Mouse (Mus musculus): Measurements from ENCODE around the gene Pdlim4. TPM values are rescaled to one million over a fixed set of nuclear protein-coding genes. Genes with fewer than 3 reads are reported as not detected.

The Pdlim4 gene
- polyA plus RNA-seq, 1 experiment from 2014 or later = 4.0 TPM

DNA sequence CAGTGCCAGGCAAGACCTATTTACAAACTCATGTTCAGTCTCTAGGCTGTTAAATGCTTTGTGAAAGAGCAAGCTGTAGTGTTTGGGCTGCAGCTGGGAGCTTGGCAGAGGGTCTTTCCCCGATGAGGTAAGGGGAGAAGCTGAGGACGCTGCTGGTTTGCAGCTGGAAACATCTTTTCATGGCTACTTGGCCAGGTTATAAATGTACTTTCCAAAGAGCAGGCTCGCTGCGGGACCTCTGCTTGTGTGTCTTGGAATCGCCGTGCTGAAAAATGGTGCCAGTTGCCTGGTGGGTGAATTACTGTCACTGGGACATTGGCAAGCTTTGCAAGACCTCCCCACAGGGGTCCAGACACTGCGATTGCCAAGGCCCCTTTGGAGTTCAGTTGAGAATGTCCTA, 38.4 kb upstream of the Pdlim4 start:
- H3K4me1 ChIP-seq (ENCODE audit: insufficient read depth) = peaks cover 4% of the 10 kb centered on the region; the same call in 1 of the 2 replicates
- no peaks in the 10 kb centered on the region for H3K36me3 ChIP-seq (replicated peaks; ENCODE audit: insufficient read depth, low read length)
- H3K27me3 ChIP-seq (ENCODE audit: insufficient read depth, low read length) = no peaks in the 10 kb centered on the region
- no peak for DNase-seq
- 77% methylated on average over 7 of the region's 7 CpGs for WGBS (ENCODE audit: insufficient replicate concordance)
- H3K9ac ChIP-seq (replicated peaks) = no peak overlapping the region
- TF ChIP-seq EP300 (IDR thresholded peaks at IDR 0.05; ENCODE audit: low read depth) (no peak), CTCF (IDR thresholded peaks at IDR 0.05; ENCODE audit: low read depth) (no peak)
- ATAC-seq = no peak
- no peaks in the 10 kb centered on the region for H3K9me3 ChIP-seq (ENCODE audit: low read length)
- no peak overlapping the region for H3K4me2 ChIP-seq (ENCODE audit: low read depth, low read length)
- no peak overlapping the region for H3K27ac ChIP-seq (ENCODE audit: low read depth)
- H3K4me3 ChIP-seq (ENCODE audit: low read depth, low read length) = no peak overlapping the region

DNA sequence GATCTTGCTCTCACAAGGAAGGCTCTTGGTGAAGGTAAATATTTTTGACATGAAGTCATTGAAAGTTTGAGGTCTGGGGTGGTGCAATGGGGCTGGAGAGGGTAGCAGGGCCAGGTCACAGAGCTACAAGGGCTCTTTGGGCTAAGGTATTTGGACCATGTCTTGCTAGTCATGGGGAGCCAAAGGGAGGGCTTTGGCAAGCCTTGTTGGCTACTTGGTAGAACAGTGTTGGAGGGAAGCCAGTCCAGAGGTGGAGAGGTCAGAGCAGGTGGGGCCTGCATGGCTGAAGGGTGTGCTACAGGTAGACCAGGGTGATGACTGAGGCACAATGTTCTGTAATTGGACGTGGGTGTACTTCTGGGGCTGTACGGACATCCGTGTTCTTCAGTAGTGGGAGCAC, 37.9 kb upstream of the Pdlim4 start:
- 82% methylated on average over 3 of the region's 3 CpGs for WGBS (ENCODE audit: insufficient replicate concordance)
- no peak overlapping the region for H3K27ac ChIP-seq (ENCODE audit: low read depth)
- H3K4me2 ChIP-seq (ENCODE audit: low read depth, low read length) = no peak overlapping the region
- no peak for ATAC-seq
- no peaks in the 10 kb centered on the region for H3K9me3 ChIP-seq (ENCODE audit: low read length)
- H3K4me3 ChIP-seq (ENCODE audit: low read depth, low read length) = no peak overlapping the region
- TF ChIP-seq CTCF (IDR thresholded peaks at IDR 0.05; ENCODE audit: low read depth) = no peak
- no peak for TF ChIP-seq EP300 (IDR thresholded peaks at IDR 0.05; ENCODE audit: low read depth)
- no peak for DNase-seq
- no peak overlapping the region for H3K9ac ChIP-seq (replicated peaks)
- peaks cover 5% of the 10 kb centered on the region; the same call in 1 of the 2 replicates for H3K27me3 ChIP-seq (ENCODE audit: insufficient read depth, low read length)
- H3K4me1 ChIP-seq (ENCODE audit: insufficient read depth) = 0 out of 2 replicates have a peak, but pooled peaks cover under 1% of the 10 kb centered on the region
- no peaks in the 10 kb centered on the region for H3K36me3 ChIP-seq (replicated peaks; ENCODE audit: insufficient read depth, low read length)

DNA sequence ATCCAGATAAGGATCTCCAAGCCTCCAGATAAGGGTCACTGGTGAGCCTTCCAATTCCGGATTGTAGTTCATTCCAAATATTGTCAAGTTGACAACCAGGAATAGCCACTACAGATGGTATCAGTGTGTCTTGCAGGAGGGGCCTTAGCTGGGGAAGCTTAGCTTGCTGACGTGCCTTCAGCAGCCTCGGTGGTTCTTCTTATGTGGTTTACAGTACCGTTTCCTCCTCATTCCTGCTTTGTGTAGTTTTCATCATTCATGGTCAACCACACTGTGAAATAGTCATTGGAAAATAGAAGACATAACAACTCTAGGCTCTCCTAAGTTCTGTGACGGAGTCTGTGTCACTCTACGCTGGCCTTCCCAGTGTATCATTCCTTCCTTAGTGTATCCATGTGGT, 36.2 kb upstream of the Pdlim4 start:
- Histone ChIP-seq H3K9ac (replicated peaks) (no peak overlapping the region), H3K36me3 (replicated peaks; ENCODE audit: insufficient read depth, low read length) (no peaks in the 10 kb centered on the region), H3K4me1 (ENCODE audit: insufficient read depth) (peaks cover 4% of the 10 kb centered on the region; the same call in 1 of the 2 replicates), H3K9me3 (ENCODE audit: low read length) (no peaks in the 10 kb centered on the region), H3K4me2 (ENCODE audit: low read depth, low read length) (no peak overlapping the region), H3K27me3 (ENCODE audit: insufficient read depth, low read length) (peaks cover 20% of the 10 kb centered on the region; the same call in 1 of the 2 replicates), H3K27ac (ENCODE audit: low read depth) (no peak overlapping the region), H3K4me3 (ENCODE audit: low read depth, low read length) (no peak overlapping the region)
- WGBS (ENCODE audit: insufficient replicate concordance) = 60% methylated on average over 6 of the region's 6 CpGs
- no peak for DNase-seq
- no peak for ATAC-seq
- TF ChIP-seq EP300 (IDR thresholded peaks at IDR 0.05; ENCODE audit: low read depth) (no peak), CTCF (IDR thresholded peaks at IDR 0.05; ENCODE audit: low read depth) (no peak)

DNA sequence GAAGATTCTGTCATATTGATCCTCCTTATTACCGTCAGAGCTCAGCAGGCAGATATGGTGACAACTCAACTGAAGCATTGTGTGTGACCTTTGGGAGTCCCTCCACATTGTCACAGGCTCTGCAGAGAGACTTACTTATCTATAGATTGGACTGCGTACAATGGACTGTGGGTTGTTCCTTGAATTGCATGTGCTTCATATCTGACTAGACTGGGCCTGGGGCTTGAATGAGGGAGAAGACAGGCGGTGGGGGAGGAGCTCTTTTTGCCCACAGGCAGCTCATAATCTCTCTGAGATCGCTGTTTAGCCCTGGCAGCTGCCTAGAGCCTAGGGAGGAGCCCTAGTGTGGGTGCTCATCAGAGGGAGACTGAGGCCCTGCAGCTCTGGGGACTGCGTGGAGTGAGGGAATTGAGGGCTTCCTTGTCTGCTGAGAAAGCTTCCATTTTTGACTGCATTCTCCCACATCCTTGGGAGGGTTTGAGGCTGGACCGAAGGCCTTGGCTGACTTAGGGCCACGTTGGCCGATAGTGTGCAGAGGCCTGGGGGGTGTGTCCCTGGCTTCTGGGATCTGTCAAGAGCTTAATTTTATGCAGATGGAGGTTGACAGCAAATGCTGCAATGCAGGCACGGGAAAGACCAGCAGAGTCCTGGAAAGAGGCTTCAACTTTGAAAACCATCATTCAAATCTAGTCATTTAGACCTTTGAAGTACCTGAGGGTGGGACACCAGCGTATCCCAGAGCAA, 34.1 kb upstream of the Pdlim4 start:
- H3K27me3 ChIP-seq (ENCODE audit: insufficient read depth, low read length) = peaks cover 24% of the 10 kb centered on the region; the same call in 1 of the 2 replicates
- ATAC-seq = no peak
- H3K4me2 ChIP-seq (ENCODE audit: low read depth, low read length) = no peak overlapping the region
- TF ChIP-seq CTCF (IDR thresholded peaks at IDR 0.05; ENCODE audit: low read depth) = no peak
- no peak for DNase-seq
- no peaks in the 10 kb centered on the region for H3K9me3 ChIP-seq (ENCODE audit: low read length)
- WGBS (ENCODE audit: insufficient replicate concordance) = 60% methylated on average over 10 of the region's 10 CpGs
- peaks cover 4% of the 10 kb centered on the region; the same call in 1 of the 2 replicates for H3K4me1 ChIP-seq (ENCODE audit: insufficient read depth)
- H3K4me3 ChIP-seq (ENCODE audit: low read depth, low read length) = no peak overlapping the region
- H3K27ac ChIP-seq (ENCODE audit: low read depth) = no peak overlapping the region
- no peaks in the 10 kb centered on the region for H3K36me3 ChIP-seq (replicated peaks; ENCODE audit: insufficient read depth, low read length)
- H3K9ac ChIP-seq (replicated peaks) = no peak overlapping the region

DNA sequence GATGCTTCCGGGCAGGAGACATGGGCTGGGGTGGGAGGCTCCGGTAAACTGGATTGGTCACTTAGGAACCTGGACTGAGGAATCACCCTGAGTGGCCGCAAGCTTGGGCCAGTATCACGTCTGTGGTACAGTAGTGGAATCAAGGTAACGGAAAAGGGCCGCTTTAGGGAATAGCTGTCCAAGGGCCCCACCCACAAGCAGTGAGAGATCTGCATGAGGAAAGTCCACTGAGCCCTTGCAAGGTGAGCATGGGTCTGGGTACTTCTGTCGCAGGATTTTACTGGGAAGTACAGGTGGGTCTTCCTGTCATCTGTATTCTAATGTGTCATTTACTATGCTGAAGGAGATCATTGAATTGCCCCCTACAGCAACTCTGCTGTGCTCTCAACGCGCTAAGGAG, 32.9 kb upstream of the Pdlim4 start:
- Histone ChIP-seq H3K36me3 (replicated peaks; ENCODE audit: insufficient read depth, low read length) (no peaks in the 10 kb centered on the region), H3K27me3 (ENCODE audit: insufficient read depth, low read length) (peaks cover 24% of the 10 kb centered on the region; the same call in 1 of the 2 replicates), H3K4me2 (ENCODE audit: low read depth, low read length) (peak overlapping the region; percentile 89), H3K4me1 (ENCODE audit: insufficient read depth) (peaks cover 4% of the 10 kb centered on the region; the same call in 1 of the 2 replicates), H3K27ac (ENCODE audit: low read depth) (no peak overlapping the region), H3K4me3 (ENCODE audit: low read depth, low read length) (peak overlapping the region; percentile 63), H3K9ac (replicated peaks) (no peak overlapping the region), H3K9me3 (ENCODE audit: low read length) (no peaks in the 10 kb centered on the region)
- ATAC-seq = no peak
- 77% methylated on average over 9 of the region's 9 CpGs for WGBS (ENCODE audit: insufficient replicate concordance)
- no peak for TF ChIP-seq CTCF (IDR thresholded peaks at IDR 0.05; ENCODE audit: low read depth)
- TF ChIP-seq EP300 (IDR thresholded peaks at IDR 0.05; ENCODE audit: low read depth) = no peak
- DNase-seq = no peak

DNA sequence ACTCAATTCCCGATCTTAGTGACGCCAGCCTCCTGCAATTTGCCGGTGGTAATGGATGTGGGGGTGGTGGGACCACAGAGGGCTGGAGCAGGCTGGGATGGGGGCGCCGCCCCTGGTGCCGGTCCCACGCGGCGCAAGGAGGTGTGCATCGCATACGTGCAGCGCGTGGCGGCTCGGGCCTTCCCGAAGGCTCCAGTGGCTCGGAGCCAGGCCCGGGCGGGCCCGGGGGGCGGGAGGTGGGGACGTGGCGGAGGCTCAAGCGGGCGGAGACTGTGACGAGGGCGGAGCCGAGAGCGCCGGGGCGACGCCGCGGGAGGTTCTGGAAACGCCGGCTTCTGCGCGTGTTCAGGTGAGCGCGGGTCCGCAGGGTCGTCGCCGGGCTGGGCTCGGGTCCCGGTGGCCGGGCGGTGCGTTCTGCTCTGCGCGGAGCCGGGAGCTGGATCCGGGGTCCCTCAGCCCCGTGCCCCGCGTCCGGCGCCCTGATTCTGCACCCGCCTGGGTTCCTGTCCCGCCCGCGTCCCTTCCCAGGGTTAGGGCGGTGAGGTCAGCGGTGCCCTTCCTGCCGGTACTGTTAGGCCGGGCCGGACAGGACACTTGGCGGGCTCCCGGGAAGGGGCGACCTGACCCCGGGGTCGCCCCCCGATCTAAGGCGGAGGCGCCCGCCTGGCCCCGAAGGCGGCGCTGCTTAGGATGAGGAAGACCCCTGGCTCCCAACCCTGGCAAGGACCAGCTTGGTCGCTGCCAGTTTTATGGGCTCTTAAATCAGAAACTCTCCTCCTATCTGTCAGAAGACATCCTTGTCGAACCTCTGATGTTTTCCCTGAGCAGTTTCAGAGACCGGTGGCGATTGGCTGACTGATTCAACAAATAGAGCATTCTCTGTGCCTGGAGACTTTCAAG, 32.1 kb upstream of the Pdlim4 start:
- peak; percentile 79; the same call in 1 of the 2 replicates for ATAC-seq

More for the DNA sequence above, 32.1 kb upstream of the Pdlim4 start:
- H3K4me2 ChIP-seq (ENCODE audit: low read depth, low read length) = peak overlapping the region; percentile 89
- H3K27me3 ChIP-seq (ENCODE audit: insufficient read depth, low read length) = peaks cover 24% of the 10 kb centered on the region; the same call in 1 of the 2 replicates
- TF ChIP-seq CTCF (IDR thresholded peaks at IDR 0.05; ENCODE audit: low read depth) (no peak), EP300 (IDR thresholded peaks at IDR 0.05; ENCODE audit: low read depth) (no peak)
- DNase-seq = peak; percentile 79
- no peaks in the 10 kb centered on the region for H3K36me3 ChIP-seq (replicated peaks; ENCODE audit: insufficient read depth, low read length)
- no peak overlapping the region for H3K27ac ChIP-seq (ENCODE audit: low read depth)
- whole genome bisulfite sequencing (ENCODE audit: insufficient replicate concordance) = 1% methylated on average over 73 of the region's 83 CpGs
- H3K9me3 ChIP-seq (ENCODE audit: low read length) = no peaks in the 10 kb centered on the region
- H3K4me3 ChIP-seq (ENCODE audit: low read depth, low read length) = peak overlapping the region; percentile 63
- peaks cover 4% of the 10 kb centered on the region; the same call in 1 of the 2 replicates for H3K4me1 ChIP-seq (ENCODE audit: insufficient read depth)
- H3K9ac ChIP-seq (replicated peaks) = peak overlapping the region; percentile 49

Measured in liver, postnatal 0 days (tissue).